Mouse (Mus musculus) G1E (cell line): ENCODE results near the gene Tex33.

ENCODE experiments used
- CTCF ChIP-seq: IDR thresholded peaks from 2 replicates; pipeline ENCODE4 v1.5.1; 2012; ENCODE audit warnings: low read depth, low read length, inconsistent platforms, mixed read lengths
- GATA1 ChIP-seq: IDR thresholded peaks from 2 replicates; pipeline ENCODE4 v1.6.1; 2012; ENCODE audit warnings: borderline replicate concordance, low read length, inconsistent platforms, mixed read lengths
- GATA2 ChIP-seq: IDR thresholded peaks from 2 replicates; pipeline ENCODE4 v1.6.1; 2012; ENCODE audit warnings: low read depth, low read length, inconsistent platforms, borderline replicate concordance
- POLR2AphosphoS5 ChIP-seq: IDR thresholded peaks from 2 replicates; pipeline ENCODE4 v1.6.1; 2012; ENCODE audit warnings: low read depth, low read length, inconsistent platforms; ENCODE audit not compliant: insufficient replicate concordance
- TAL1 ChIP-seq: conservative IDR thresholded peaks from 2 replicates; pipeline ENCODE4 v1.6.1; 2012; ENCODE audit warnings: low read depth, low read length, inconsistent platforms, mixed read lengths

DNA sequence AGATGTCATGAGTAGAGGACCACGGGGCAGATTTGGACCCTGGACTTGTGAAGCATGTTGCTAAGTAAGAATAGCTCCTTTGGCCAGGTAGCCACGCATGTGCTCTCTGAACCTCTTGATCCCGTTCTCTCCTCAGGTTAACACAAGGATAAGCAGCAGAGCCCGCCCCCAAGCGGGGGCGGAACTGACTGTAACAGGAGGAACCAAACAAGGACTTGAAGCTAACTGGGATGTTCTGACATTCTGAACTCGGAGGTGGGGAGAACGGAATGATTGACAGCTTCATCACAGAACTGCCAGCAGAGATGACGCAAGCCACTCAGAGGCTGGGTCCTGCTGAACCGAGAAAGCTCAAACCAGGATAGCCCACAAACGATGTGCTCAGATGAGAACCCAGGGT, 28.8 kb upstream of the Tex33 start:
- TF ChIP-seq CTCF (no peak), POLR2AphosphoS5 (no peak), GATA1 (no peak), TAL1 (no peak), GATA2 (no peak)
